Mouse (Mus musculus): ENCODE measurements around the gene Trpt1. TPM values are rescaled to one million over a fixed set of nuclear protein-coding genes. Genes with fewer than 3 reads are reported as not detected.
A peak's percentile ranks its signal among the peaks of the same experiment; 100 is the strongest.
"Not testable (repeated sequence)": the region's sequence is repeated elsewhere in the genome, so short reads cannot be mapped to it uniquely, and the experiment has no call there.

Trpt1 gene
- polyA plus RNA-seq, 1 experiment from 2014 or later: 20.0 TPM

- Histone ChIP-seq H3K4me1 (ENCODE audit: control insufficient read depth, insufficient read depth, low read length) (peaks cover 20% of the 10 kb centered on the region), H3K27me3 (ENCODE audit: control insufficient read depth, insufficient read depth, low read length) (no peaks in the 10 kb centered on the region), H3K4me3 (replicated peaks; ENCODE audit: low read depth, low read length) (peak within 1 kb of the TSS; percentile 65), H3K36me3 (ENCODE audit: control insufficient read depth, insufficient read depth, low read length) (peaks cover 13% of the 10 kb centered on the region), H3K27ac (replicated peaks; ENCODE audit: low read depth, low read length) (peak within 1 kb of the TSS; percentile 78), H3K9me3 (ENCODE audit: control insufficient read depth, low read length) (no peaks in the 10 kb centered on the region), H3K9ac (replicated peaks; ENCODE audit: low read length) (peak within 1 kb of the TSS; percentile 88), H3K4me2 (ENCODE audit: low read length) (peak within 1 kb of the TSS; percentile 92)
- peak; percentile 73 for DNase-seq
- WGBS: under 1% methylated on average over 80 of the region's 85 CpGs
- peak; percentile 63 for ATAC-seq (ENCODE audit: low FRiP score, low TSS enrichment)
These were observed 8.6 kb upstream of the Trpt1 start, which contains the start of gene Vegfb for GRCm38 (mm10) chr19:6987061-6987903. Vegfb (minus strand) TSS chr19:6987651.

- no peak for DNase-seq
- H3K36me3 ChIP-seq (ENCODE audit: control insufficient read depth, insufficient read depth, low read length): peaks cover 13% of the 10 kb centered on the region
- 0 out of 2 replicates have a peak, but pooled peaks have one; percentile 2 for ATAC-seq (ENCODE audit: low FRiP score, low TSS enrichment)
- H3K27me3 ChIP-seq (ENCODE audit: control insufficient read depth, insufficient read depth, low read length): no peaks in the 10 kb centered on the region
- H3K4me3 ChIP-seq (replicated peaks; ENCODE audit: low read depth, low read length): peak overlapping the region; percentile 65
- peaks cover 22% of the 10 kb centered on the region for H3K4me1 ChIP-seq (ENCODE audit: control insufficient read depth, insufficient read depth, low read length)
- peak overlapping the region; percentile 92 for H3K4me2 ChIP-seq (ENCODE audit: low read length)
- H3K27ac ChIP-seq (replicated peaks; ENCODE audit: low read depth, low read length): peak overlapping the region; percentile 78
- WGBS: 6% methylated on average over 8 of the region's 8 CpGs
- H3K9ac ChIP-seq (replicated peaks; ENCODE audit: low read length): peak overlapping the region; percentile 88
- no peaks in the 10 kb centered on the region for H3K9me3 ChIP-seq (ENCODE audit: control insufficient read depth, low read length)
These were observed 8.0 kb upstream of the Trpt1 start for GRCm38 (mm10) chr19:6987904-6988285.

- Histone ChIP-seq H3K27ac (replicated peaks; ENCODE audit: low read depth, low read length) (no peak overlapping the region), H3K9ac (replicated peaks; ENCODE audit: low read length) (no peak overlapping the region; the same call in 1 of the 2 replicates), H3K4me2 (ENCODE audit: low read length) (no peak overlapping the region), H3K36me3 (ENCODE audit: control insufficient read depth, insufficient read depth, low read length) (peaks cover 8% of the 10 kb centered on the region), H3K9me3 (ENCODE audit: control insufficient read depth, low read length) (no peaks in the 10 kb centered on the region), H3K4me3 (replicated peaks; ENCODE audit: low read depth, low read length) (no peak overlapping the region), H3K4me1 (ENCODE audit: control insufficient read depth, insufficient read depth, low read length) (peaks cover 28% of the 10 kb centered on the region), H3K27me3 (ENCODE audit: control insufficient read depth, insufficient read depth, low read length) (no peaks in the 10 kb centered on the region)
- no peak for DNase-seq
- ATAC-seq (ENCODE audit: low FRiP score, low TSS enrichment): no peak
- 85% methylated on average over 8 of the region's 8 CpGs for WGBS
These were observed 6.7 kb upstream of the Trpt1 start for GRCm38 (mm10) chr19:6989251-6989650.

GRCm38 (mm10) chr19:6990712-6991111 is 5.2 kb upstream of the Trpt1 start:
- H3K27ac ChIP-seq (replicated peaks; ENCODE audit: low read depth, low read length): no peak overlapping the region
- H3K4me3 ChIP-seq (replicated peaks; ENCODE audit: low read depth, low read length): no peak overlapping the region
- no peak overlapping the region for H3K9ac ChIP-seq (replicated peaks; ENCODE audit: low read length)
- H3K27me3 ChIP-seq (ENCODE audit: control insufficient read depth, insufficient read depth, low read length): no peaks in the 10 kb centered on the region
- DNase-seq (no peak), ATAC-seq (ENCODE audit: low FRiP score, low TSS enrichment) (no peak)
- H3K4me2 ChIP-seq (ENCODE audit: low read length): no peak overlapping the region
- H3K4me1 ChIP-seq (ENCODE audit: control insufficient read depth, insufficient read depth, low read length): peaks cover 40% of the 10 kb centered on the region
- H3K36me3 ChIP-seq (ENCODE audit: control insufficient read depth, insufficient read depth, low read length): no peaks in the 10 kb centered on the region
- H3K9me3 ChIP-seq (ENCODE audit: control insufficient read depth, low read length): no peaks in the 10 kb centered on the region
- WGBS: 92% methylated on average over 6 of the region's 6 CpGs

- H3K27ac ChIP-seq (replicated peaks; ENCODE audit: low read depth, low read length); H3K36me3 ChIP-seq (ENCODE audit: control insufficient read depth, insufficient read depth, low read length); H3K9me3 ChIP-seq (ENCODE audit: control insufficient read depth, low read length); H3K4me2 ChIP-seq (ENCODE audit: low read length); H3K27me3 ChIP-seq (ENCODE audit: control insufficient read depth, insufficient read depth, low read length); H3K9ac ChIP-seq (replicated peaks; ENCODE audit: low read length); H3K4me3 ChIP-seq (replicated peaks; ENCODE audit: low read depth, low read length); DNase-seq; ATAC-seq (ENCODE audit: low FRiP score, low TSS enrichment): not testable (repeated sequence)
- H3K4me1 ChIP-seq (ENCODE audit: control insufficient read depth, insufficient read depth, low read length): peaks cover 40% of the 10 kb centered on the region
- 92% methylated on average over 6 of the region's 6 CpGs for WGBS
These were observed 4.8 kb upstream of the Trpt1 start for GRCm38 (mm10) chr19:6991166-6991565.

GRCm38 (mm10) chr19:6992011-6992858 is 3.7 kb upstream of the Trpt1 start, which contains the start of gene Dnajc4:
Dnajc4 (minus strand) TSS chr19:6992572.
- ATAC-seq (ENCODE audit: low FRiP score, low TSS enrichment) (peak; percentile 94), DNase-seq (peak; percentile 98)
- Histone ChIP-seq H3K4me2 (ENCODE audit: low read length) (peak within 1 kb of the TSS; percentile 89), H3K9me3 (ENCODE audit: control insufficient read depth, low read length) (no peaks in the 10 kb centered on the region), H3K4me1 (ENCODE audit: control insufficient read depth, insufficient read depth, low read length) (peaks cover 40% of the 10 kb centered on the region), H3K27me3 (ENCODE audit: control insufficient read depth, insufficient read depth, low read length) (no peaks in the 10 kb centered on the region), H3K36me3 (ENCODE audit: control insufficient read depth, insufficient read depth, low read length) (no peaks in the 10 kb centered on the region), H3K4me3 (replicated peaks; ENCODE audit: low read depth, low read length) (peak within 1 kb of the TSS; percentile 50), H3K27ac (replicated peaks; ENCODE audit: low read depth, low read length) (peak within 1 kb of the TSS; percentile 32), H3K9ac (replicated peaks; ENCODE audit: low read length) (peak within 1 kb of the TSS; percentile 70)
- 1% methylated on average over 37 of the region's 37 CpGs for WGBS

- H3K9ac ChIP-seq (replicated peaks; ENCODE audit: low read length): peak overlapping the region; percentile 70
- H3K4me3 ChIP-seq (replicated peaks; ENCODE audit: low read depth, low read length): peak overlapping the region; percentile 50
- H3K4me1 ChIP-seq (ENCODE audit: control insufficient read depth, insufficient read depth, low read length): peaks cover 36% of the 10 kb centered on the region
- H3K36me3 ChIP-seq (ENCODE audit: control insufficient read depth, insufficient read depth, low read length): 0 out of 2 replicates have a peak, but pooled peaks cover under 1% of the 10 kb centered on the region
- no peak for ATAC-seq (ENCODE audit: low FRiP score, low TSS enrichment)
- H3K4me2 ChIP-seq (ENCODE audit: low read length): peak overlapping the region; percentile 89
- peak overlapping the region; percentile 32 for H3K27ac ChIP-seq (replicated peaks; ENCODE audit: low read depth, low read length)
- 61% methylated on average over 14 of the region's 14 CpGs for WGBS
- no peaks in the 10 kb centered on the region for H3K9me3 ChIP-seq (ENCODE audit: control insufficient read depth, low read length)
- no peak for DNase-seq
- no peaks in the 10 kb centered on the region for H3K27me3 ChIP-seq (ENCODE audit: control insufficient read depth, insufficient read depth, low read length)
These were observed 2.7 kb upstream of the Trpt1 start for GRCm38 (mm10) chr19:6993011-6993770.

GRCm38 (mm10) chr19:6994002-6994401 is 1.9 kb upstream of the Trpt1 start:
- no peak for DNase-seq
- Histone ChIP-seq H3K4me3 (replicated peaks; ENCODE audit: low read depth, low read length) (no peak overlapping the region), H3K4me1 (ENCODE audit: control insufficient read depth, insufficient read depth, low read length) (peaks cover 34% of the 10 kb centered on the region), H3K27me3 (ENCODE audit: control insufficient read depth, insufficient read depth, low read length) (no peaks in the 10 kb centered on the region), H3K9ac (replicated peaks; ENCODE audit: low read length) (no peak overlapping the region), H3K36me3 (ENCODE audit: control insufficient read depth, insufficient read depth, low read length) (peaks cover 8% of the 10 kb centered on the region), H3K9me3 (ENCODE audit: control insufficient read depth, low read length) (no peaks in the 10 kb centered on the region), H3K27ac (replicated peaks; ENCODE audit: low read depth, low read length) (no peak overlapping the region), H3K4me2 (ENCODE audit: low read length) (no peak overlapping the region; the same call in 1 of the 2 replicates)
- WGBS: 88% methylated on average over 8 of the region's 8 CpGs
- ATAC-seq (ENCODE audit: low FRiP score, low TSS enrichment): no peak

Measured in midbrain, embryonic 14.5 days (tissue).